Mouse (Mus musculus): Measurements from ENCODE around the gene Ano4.

DNA sequence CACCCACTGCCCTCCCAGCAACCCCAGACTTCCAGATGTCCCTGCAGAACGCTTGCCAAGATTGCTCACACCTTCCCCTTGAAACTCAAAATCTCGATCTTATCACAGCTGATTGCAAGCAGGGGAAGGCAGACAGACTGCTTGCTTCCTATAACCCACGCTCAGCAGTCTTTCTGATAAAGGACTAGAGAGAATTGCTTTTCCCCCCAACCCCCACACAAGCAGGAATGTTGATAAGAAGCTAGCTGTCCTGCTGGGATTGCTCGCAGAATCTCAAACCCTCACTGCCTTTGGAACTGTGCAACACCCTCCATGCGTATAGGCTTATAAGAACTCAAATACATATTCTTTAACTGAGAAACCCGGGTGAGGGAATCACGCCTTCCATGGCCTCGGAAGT, 846 bp downstream of the Ano4 start:
- no peak for TF ChIP-seq POLR2A (IDR thresholded peaks at IDR 0.05; ENCODE audit: insufficient read depth, low read depth, low read length)
- no peak for TF ChIP-seq CTCF (IDR thresholded peaks at IDR 0.05)

Measured in heart, adult 2 months (tissue).